Mouse (Mus musculus) embryonic fibroblast, embryonic 13.5 days (primary cell): ENCODE measurements around the gene Rassf8. TPM values are rescaled to one million over a fixed set of nuclear protein-coding genes. Genes with fewer than 3 reads are reported as not detected.
A peak's percentile ranks its signal among the peaks of the same experiment; 100 is the strongest.

Experiments used
- H3K27ac ChIP-seq: 2 replicates; pipeline ENCODE4 v1.5.1; 2012; ENCODE audit warnings: low read length, control low read depth, inconsistent platforms; ENCODE audit not compliant: insufficient read depth
- H3K4me1 ChIP-seq: 2 replicates; pipeline ENCODE4 v1.6.1; 2011; ENCODE audit warnings: low read length; ENCODE audit not compliant: control insufficient read depth, insufficient read depth
- H3K4me3 ChIP-seq: 2 replicates; pipeline ENCODE4 v1.5.1; 2011; ENCODE audit warnings: mild to moderate bottlenecking, control low read depth, low read length; ENCODE audit not compliant: insufficient read depth
- CTCF ChIP-seq: IDR thresholded peaks from 2 replicates; pipeline ENCODE4 v1.5.1; 2011; ENCODE audit warnings: mild to moderate bottlenecking, control low read depth, low read length, moderate library complexity, borderline replicate concordance; ENCODE audit not compliant: insufficient read depth
- POLR2A ChIP-seq: IDR thresholded peaks from 2 replicates; pipeline ENCODE4 v1.6.1; 2011; ENCODE audit warnings: low read depth, mild to moderate bottlenecking, control low read depth, low read length, moderate library complexity
- polyA plus RNA-seq: library from polyadenylated mRNA; stranded (reverse); fragments of >200 nt; gene quantifications from 2 replicates; pipeline ENCODE4 v1.2.4, GENCODE M21; 2011; ENCODE audit warnings: low read depth; ENCODE audit not compliant: missing spikeins, insufficient read length

Rassf8 gene
- polyA plus RNA-seq, 1 experiment, result 73.0 TPM

DNA sequence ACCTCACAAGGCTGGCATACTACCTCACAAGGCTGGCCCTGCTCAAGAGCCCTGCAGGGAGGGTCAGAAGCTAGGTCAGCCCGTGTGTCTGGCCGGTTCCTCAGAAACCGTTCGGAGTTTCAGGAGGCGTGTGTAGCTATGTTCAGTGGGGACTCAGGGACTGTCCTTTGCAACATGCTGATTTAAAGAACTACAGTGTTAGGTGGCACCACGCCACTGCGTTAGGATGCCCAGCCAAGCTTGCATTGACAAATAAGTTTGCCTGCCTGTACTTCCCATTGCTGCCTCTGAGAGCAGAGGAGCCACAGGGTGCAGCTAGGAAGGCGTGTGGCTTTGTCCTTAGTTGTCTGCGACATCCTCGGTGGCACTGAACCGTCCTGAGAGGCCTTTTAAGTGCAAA is 23.3 kb downstream of the Rassf8 start:
- H3K4me3 ChIP-seq, result no peak overlapping the region
- no peak for TF ChIP-seq POLR2A
- TF ChIP-seq CTCF, result no peak
- H3K27ac ChIP-seq, result peak overlapping the region; percentile 24; the same call in 1 of the 2 replicates
- H3K4me1 ChIP-seq, result peaks cover 24% of the 10 kb centered on the region

DNA sequence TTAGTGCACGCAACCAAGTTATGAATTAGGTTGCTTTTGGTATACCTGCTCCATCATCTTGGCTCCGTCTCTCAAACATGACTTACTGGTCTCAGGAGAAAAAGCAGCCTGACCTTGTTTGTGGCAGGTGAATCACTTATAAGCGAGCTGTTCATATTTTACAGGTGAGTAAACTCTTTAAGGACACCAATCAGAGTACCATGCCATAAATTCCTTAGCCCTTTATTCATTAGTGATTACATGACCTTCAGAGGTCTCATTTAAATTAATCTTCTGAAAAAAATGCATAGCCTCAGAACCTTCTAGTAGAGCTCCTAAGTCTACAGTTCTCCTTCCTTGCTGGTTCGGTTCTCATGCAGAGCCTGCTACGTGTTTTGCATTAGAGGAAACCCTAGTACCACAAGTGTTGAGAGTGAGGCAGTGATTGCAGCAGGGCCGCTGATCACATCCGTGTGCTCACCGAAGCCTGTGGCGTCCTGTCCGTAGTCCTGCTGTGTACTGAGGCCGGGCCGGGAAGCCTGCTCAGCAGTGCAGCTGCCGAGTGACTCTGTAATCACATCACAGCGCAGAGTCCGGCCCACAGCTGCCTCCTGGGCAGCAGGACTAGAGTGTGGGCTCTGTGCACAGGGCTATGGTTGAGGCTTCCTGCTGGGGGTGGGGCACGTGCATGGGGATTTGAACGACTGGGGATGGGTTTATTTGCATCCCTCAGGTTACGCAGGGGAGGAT is 23.9 kb downstream of the Rassf8 start:
- Histone ChIP-seq H3K27ac (peak overlapping the region; percentile 24; the same call in 1 of the 2 replicates), H3K4me3 (no peak overlapping the region), H3K4me1 (peaks cover 24% of the 10 kb centered on the region)
- no peak for TF ChIP-seq CTCF
- TF ChIP-seq POLR2A, result no peak

DNA sequence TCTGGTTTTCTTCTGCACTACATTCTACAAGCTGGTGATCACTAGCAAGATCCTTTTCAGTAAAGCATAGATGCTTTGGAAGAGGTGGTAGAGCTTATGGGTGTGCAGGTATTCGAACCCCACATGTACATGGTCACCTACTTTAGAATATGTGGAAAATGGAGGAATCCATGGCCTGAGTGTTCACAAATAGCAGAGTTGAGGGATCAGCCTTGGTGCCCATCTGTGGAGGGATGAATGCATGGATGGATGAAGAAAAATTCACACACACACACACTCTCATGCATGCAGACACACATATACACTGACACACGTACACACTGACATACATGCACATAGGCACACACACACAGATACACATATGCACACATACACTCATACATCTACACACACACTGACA is 27.9 kb downstream of the Rassf8 start:
- H3K27ac ChIP-seq, result no peak overlapping the region
- no peak overlapping the region for H3K4me3 ChIP-seq
- TF ChIP-seq POLR2A (no peak), CTCF (no peak)
- H3K4me1 ChIP-seq, result peaks cover 28% of the 10 kb centered on the region

DNA sequence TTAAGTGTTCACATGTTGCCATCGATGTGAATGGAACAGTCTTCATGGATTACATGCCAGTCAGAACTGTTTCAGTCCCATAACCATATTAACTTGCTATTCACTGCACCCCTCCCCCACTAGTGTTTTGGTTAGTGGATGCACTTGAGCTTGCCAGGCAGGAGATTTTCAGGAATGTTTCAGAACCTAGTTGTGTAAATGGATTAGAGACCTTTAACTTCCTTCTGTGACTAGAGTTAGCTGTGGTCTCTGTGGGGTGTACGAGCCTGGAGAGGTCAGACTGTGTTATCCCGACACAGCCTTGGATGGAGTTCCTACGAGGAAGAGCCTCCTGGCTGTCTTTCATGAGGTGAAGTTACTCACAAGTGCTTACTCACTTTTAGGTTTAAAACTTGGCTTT is 29.7 kb downstream of the Rassf8 start:
- H3K27ac ChIP-seq, result peak overlapping the region; percentile 62; the same call in 1 of the 2 replicates
- TF ChIP-seq POLR2A (no peak), CTCF (no peak)
- H3K4me1 ChIP-seq, result peaks cover 20% of the 10 kb centered on the region
- no peak overlapping the region for H3K4me3 ChIP-seq

DNA sequence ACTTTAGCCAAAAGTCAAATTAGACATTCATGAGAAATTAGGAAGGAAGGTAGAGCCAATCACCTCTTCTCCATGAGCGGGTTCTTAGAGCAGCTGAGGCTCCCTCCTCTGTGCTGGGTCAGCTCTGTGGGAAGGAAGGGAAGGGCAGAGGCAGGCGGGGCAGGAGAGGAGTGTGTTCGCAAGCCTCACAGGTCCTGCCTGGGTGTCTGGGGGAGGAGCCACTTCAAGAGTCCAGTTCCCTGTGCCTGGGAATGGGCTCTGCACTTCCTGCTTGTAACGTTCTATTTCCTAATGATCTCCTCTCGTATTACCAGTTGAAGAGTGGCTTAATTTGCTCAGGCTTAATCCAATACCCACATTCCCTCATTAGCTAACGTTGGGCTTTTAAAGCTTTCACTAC is 32.8 kb downstream of the Rassf8 start:
- no peak for TF ChIP-seq POLR2A
- no peak for TF ChIP-seq CTCF
- Histone ChIP-seq H3K4me3 (no peak overlapping the region), H3K27ac (no peak overlapping the region), H3K4me1 (peaks cover 33% of the 10 kb centered on the region)

DNA sequence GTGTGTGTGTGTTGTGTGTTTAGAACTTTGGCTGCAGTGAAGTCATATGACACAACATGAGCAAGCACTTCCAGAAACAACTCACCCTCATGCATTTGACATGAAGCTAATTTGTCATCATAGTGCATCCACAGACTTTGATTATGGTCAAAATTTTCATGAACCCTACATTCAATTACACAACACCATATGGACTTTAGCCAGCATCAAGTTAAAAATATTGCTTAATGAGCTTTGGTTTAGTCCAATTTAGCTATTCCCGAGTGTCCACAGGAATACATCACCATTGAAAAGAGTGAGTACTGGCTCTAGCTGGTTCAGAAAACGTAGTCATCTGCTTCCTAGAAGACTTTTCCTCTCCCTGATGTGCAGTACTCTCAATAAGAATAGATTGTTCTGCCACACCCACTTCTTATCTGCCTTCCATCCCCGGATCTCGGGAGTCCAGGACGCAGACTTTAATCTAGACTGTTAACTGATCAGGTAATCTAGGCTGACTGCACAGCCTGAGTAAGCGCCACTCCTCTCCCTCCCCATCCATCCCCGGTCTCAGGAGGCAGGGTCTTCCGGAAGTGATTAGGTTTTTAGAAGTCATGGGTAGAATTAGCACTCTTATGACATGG is 33.7 kb downstream of the Rassf8 start:
- TF ChIP-seq CTCF (no peak), POLR2A (no peak)
- no peak overlapping the region for H3K4me3 ChIP-seq
- H3K4me1 ChIP-seq, result peaks cover 33% of the 10 kb centered on the region

DNA sequence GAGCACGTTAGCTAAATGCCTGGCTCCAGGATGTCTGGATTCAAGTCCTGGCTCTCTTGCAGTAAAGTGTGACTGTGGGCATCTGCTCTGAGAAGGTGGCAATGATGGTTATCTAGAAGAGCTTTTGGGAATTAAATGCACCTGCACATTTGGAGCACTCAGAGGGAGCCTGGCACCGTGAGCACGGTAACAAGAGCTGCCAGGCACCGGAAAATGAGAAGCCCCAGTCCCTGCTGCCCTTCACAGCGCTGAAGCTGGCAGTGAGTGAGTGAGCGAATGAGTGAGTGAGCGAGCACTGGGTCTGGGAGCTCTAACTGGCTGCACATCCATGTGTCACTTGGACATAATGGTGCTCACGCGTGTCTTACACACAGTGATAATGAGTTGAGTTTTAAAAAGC is 34.7 kb downstream of the Rassf8 start:
- TF ChIP-seq CTCF, result no peak
- TF ChIP-seq POLR2A, result no peak
- H3K4me3 ChIP-seq, result no peak overlapping the region
- peaks cover 29% of the 10 kb centered on the region for H3K4me1 ChIP-seq
- H3K27ac ChIP-seq, result peak overlapping the region; percentile 85

More for the DNA sequence above, 33.7 kb downstream of the Rassf8 start:
- H3K27ac ChIP-seq, result peak overlapping the region; percentile 52; the same call in 1 of the 2 replicates

DNA sequence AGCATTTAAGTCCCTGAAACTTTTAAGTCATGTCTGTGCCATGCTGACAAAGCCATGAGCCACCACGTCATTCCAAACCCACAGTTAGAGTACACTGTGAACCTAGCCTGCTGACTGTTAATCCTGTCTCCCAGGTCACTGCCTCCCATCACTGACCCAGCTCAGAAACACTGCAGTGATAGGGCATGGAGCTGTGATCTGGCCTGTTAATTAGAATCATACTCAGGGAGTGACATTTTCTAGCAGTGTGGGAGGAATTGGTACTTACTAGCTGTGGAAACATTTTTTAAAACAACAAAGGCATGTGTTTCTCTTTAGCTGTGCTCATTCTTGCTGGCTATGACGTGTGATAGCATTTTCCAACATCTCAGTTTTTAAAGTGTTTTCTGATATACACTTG is 35.4 kb downstream of the Rassf8 start:
- Histone ChIP-seq H3K4me3 (no peak overlapping the region), H3K4me1 (peaks cover 24% of the 10 kb centered on the region), H3K27ac (peak overlapping the region; percentile 85)
- TF ChIP-seq CTCF (no peak), POLR2A (no peak; the same call in 1 of the 2 replicates)

DNA sequence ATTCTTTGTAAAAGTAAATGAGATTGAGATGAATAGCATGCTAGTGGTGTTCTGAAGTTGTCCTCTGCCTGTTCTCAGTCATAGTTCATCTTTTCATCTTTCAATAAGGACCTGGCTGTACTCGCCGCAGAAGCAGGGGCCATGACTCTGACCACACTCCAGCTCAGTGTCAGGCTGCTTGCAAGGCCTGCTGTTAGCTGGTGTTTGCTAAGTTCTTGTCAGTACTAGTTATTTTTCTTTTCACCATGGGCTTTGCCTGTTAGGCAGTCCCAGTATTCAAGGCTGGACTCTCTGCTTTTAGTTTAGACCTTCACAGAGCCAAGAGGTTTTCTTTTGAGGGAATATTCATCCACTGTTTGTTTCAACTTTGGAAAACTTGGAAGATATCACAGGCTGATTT is 40.8 kb downstream of the Rassf8 start:
- Histone ChIP-seq H3K27ac (no peak overlapping the region), H3K4me3 (no peak overlapping the region), H3K4me1 (peaks cover 10% of the 10 kb centered on the region)
- no peak for TF ChIP-seq CTCF
- TF ChIP-seq POLR2A, result no peak

DNA sequence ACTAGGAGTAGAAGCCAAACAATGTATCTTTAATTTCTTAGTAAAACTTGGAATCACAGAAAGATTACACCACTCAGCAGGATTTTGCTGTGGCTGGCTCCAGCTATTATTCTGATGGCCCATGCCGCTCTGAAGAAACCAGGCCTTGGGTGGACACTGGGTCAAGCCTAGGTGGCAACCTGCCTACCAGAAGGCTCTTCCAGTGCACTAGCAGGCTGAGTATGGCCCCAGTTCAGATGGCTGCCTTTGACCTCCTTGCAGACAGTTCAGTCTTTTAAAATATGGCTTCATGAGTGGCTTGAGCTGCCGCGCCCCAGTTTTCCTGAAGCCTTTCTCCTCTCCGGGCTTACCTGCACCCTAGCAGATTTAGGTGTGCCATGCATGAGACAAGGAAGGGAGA is 43.2 kb downstream of the Rassf8 start:
- Histone ChIP-seq H3K4me3 (no peak overlapping the region), H3K4me1 (peaks cover 18% of the 10 kb centered on the region), H3K27ac (no peak overlapping the region)
- TF ChIP-seq CTCF (no peak), POLR2A (no peak)
